Mouse (Mus musculus) liver, embryonic 14.5 days (tissue): ENCODE measurements around the gene 6430550D23Rik. TPM values are rescaled to one million over a fixed set of nuclear protein-coding genes. Genes with fewer than 3 reads are reported as not detected.

ENCODE experiments used
- ATAC-seq: fragments of 200-750 bp; cut with Nextera tagmentation; 2 replicates; pipeline ENCODE4 v1.8.0; 2017; ENCODE audit warnings: moderate number of reproducible peaks, mild to moderate bottlenecking, moderate library complexity; ENCODE audit not compliant: insufficient read depth
- DNase-seq, 3 experiments: peaks; one replicate each; pipeline ENCODE4 v3.0.0-alpha.2; 2012 to 2013; ENCODE audit warnings: low read depth in 3 of 3, low spot score in 3 of 3
- H3K27ac ChIP-seq: fragments of 300-500 bp; sonication (generic); 2 replicates; pipeline ENCODE4 v1.5.1; 2014; ENCODE audit warnings: moderate library complexity, mild to moderate bottlenecking, control low read depth, inconsistent platforms
- H3K27me3 ChIP-seq: fragments of 300-500 bp; sonication (generic); 2 replicates; pipeline ENCODE4 v1.6.1; 2014; ENCODE audit warnings: mild to moderate bottlenecking, low read length, moderate library complexity; ENCODE audit not compliant: control insufficient read depth, insufficient read depth
- H3K36me3 ChIP-seq: fragments of 300-500 bp; sonication (generic); replicated peaks from 2 replicates; pipeline ENCODE4 v1.6.1; 2014; ENCODE audit warnings: low read depth; ENCODE audit not compliant: control insufficient read depth, insufficient read depth
- H3K4me1 ChIP-seq, 2 experiments: fragments of 200-500 bp in 1 of 2; fragments of 300-500 bp in 1 of 2; sonication (generic) in 1 of 2; replicated peaks; 2 replicates each; pipeline ENCODE4 v1.6.1; 2012 to 2014; ENCODE audit warnings: antibody characterized with exemption in 1 of 2, inconsistent platforms in 1 of 2, low read length in 1 of 2; ENCODE audit not compliant: control insufficient read depth in 2 of 2, insufficient read depth in 2 of 2
- H3K4me2 ChIP-seq: fragments of 300-500 bp; sonication (generic); 2 replicates; pipeline ENCODE4 v1.6.1; 2014; ENCODE audit warnings: low read depth, mild to moderate bottlenecking, control low read depth, moderate library complexity
- H3K4me3 ChIP-seq, 2 experiments: fragments of 200-500 bp in 1 of 2; fragments of 300-500 bp in 1 of 2; sonication (generic) in 1 of 2; 2 replicates each; pipeline ENCODE4 v1.5.1; 2012 to 2014; ENCODE audit warnings: low read depth in 2 of 2, low read length in 2 of 2, mild to moderate bottlenecking in 2 of 2, control low read depth in 1 of 2, inconsistent platforms in 1 of 2, moderate library complexity in 1 of 2; ENCODE audit not compliant: insufficient read depth in 1 of 2
- H3K9ac ChIP-seq: fragments of 300-500 bp; sonication (generic); replicated peaks from 2 replicates; pipeline ENCODE4 v1.6.1; 2014; ENCODE audit warnings: mild to moderate bottlenecking, control low read depth, moderate library complexity
- H3K9me3 ChIP-seq: fragments of 300-500 bp; sonication (generic); 2 replicates; pipeline ENCODE4 v1.6.1; 2016; ENCODE audit warnings: low read length, mixed read lengths; ENCODE audit not compliant: control insufficient read depth
- CTCF ChIP-seq: IDR thresholded peaks from 2 replicates; pipeline ENCODE4 v1.5.1; 2016; ENCODE audit warnings: antibody characterized with exemption, low read depth, control low read depth
- EP300 ChIP-seq: IDR thresholded peaks from 2 replicates; pipeline ENCODE4 v1.6.1; 2016; ENCODE audit warnings: antibody characterized with exemption, low read depth
- whole genome bisulfite sequencing: fragments of 180-500 bp; shearing (Covaris S2); extraction: QIAGEN DNeasy Blood & Tissue Kit; methylation state at CpG from one replicate; pipeline ENCODE4 v1.1.7; 2014; ENCODE audit not compliant: insufficient replicate concordance; 5-methylcytosine and 5-hydroxymethylcytosine counted together
- polyA plus RNA-seq, 2 experiments: library from polyadenylated mRNA; depleted of rRNA in 1 of 2; stranded (reverse) in 1 of 2; unstranded in 1 of 2; fragments of >200 nt; fragmentation: Nextera tagmentation in 1 of 2; extraction: Ambion mirVana in 1 of 2; gene quantifications; 2 replicates each; pipeline versions ENCODE4 v1.2.1 to v1.2.3; 2012 to 2014

Gene 6430550D23Rik
- polyA plus RNA-seq, 2 experiments, result 0.41 to 2.1 TPM

- H3K27me3 ChIP-seq, result no peaks in the 10 kb centered on the region
- DNase-seq, result no peak
- H3K27ac ChIP-seq, result no peak overlapping the region
- ATAC-seq, result no peak
- no peak overlapping the region; the same call in 1 of the 2 replicates for H3K4me2 ChIP-seq
- peaks cover 19% of the 10 kb centered on the region for H3K36me3 ChIP-seq
- no peaks in the 10 kb centered on the region for H3K4me1 ChIP-seq
- WGBS, result 27% methylated on average over 5 of the region's 5 CpGs
- H3K9me3 ChIP-seq, result no peaks in the 10 kb centered on the region
- H3K9ac ChIP-seq, result no peak overlapping the region; the same call in 1 of the 2 replicates
- TF ChIP-seq EP300, result no peak
- no peak for TF ChIP-seq CTCF
- peak overlapping the region in 1 of 2 experiments; percentile 28; a peak in 1 of 4 replicates for H3K4me3 ChIP-seq
Observed at GRCm38 (mm10) chr2:155979328-155979991, 28.3 kb downstream of the 6430550D23Rik start.

- no peak overlapping the region for H3K27ac ChIP-seq
- no peaks in the 10 kb centered on the region for H3K9me3 ChIP-seq
- no peak overlapping the region for H3K4me3 ChIP-seq
- no peaks in the 10 kb centered on the region for H3K27me3 ChIP-seq
- TF ChIP-seq EP300, result no peak
- TF ChIP-seq CTCF, result peak; percentile 25
- DNase-seq (no peak), ATAC-seq (no peak)
- no peak overlapping the region for H3K4me2 ChIP-seq
- WGBS, result 76% methylated on average over 14 of the region's 14 CpGs
- peaks cover 32% of the 10 kb centered on the region for H3K36me3 ChIP-seq
- H3K9ac ChIP-seq, result no peak overlapping the region
- H3K4me1 ChIP-seq, result peaks cover 0 to 7% of the 10 kb centered on the region in 2 experiments; a peak in 3 of 4 replicates
Observed at GRCm38 (mm10) chr2:155974087-155974731, 33.6 kb downstream of the 6430550D23Rik start.

DNA sequence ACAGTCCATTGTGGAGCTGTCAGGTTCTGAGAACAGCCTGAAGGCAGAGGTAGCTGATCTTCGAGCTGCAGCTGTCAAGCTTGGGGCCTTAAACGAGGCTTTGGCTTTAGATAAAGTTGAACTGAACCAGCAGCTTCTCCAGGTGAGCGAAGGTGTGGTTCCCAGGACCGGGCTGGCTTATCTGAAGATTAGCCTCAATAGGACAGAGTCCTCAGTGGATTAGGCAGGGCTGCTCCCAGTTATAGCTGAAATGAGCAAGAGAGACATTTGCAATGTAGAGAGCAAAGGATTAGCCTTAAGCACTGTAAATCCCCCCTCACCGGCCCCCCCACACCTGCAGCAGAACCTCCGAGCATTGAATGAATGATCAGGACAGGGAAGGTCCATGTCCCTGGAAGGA lies 34.4 kb downstream of the 6430550D23Rik start:
- Histone ChIP-seq H3K36me3 (peaks cover 37% of the 10 kb centered on the region), H3K27me3 (no peaks in the 10 kb centered on the region), H3K27ac (no peak overlapping the region), H3K4me1 (peaks cover 0 to 7% of the 10 kb centered on the region in 2 experiments; a peak in 3 of 4 replicates), H3K9me3 (no peaks in the 10 kb centered on the region), H3K9ac (no peak overlapping the region), H3K4me2 (no peak overlapping the region), H3K4me3 (no peak overlapping the region)
- ATAC-seq (0 out of 2 replicates have a peak, but pooled peaks have one; percentile 23), DNase-seq (no peak)
- TF ChIP-seq CTCF (no peak), EP300 (no peak)
- WGBS, result 53% methylated on average over 6 of the region's 6 CpGs

DNA sequence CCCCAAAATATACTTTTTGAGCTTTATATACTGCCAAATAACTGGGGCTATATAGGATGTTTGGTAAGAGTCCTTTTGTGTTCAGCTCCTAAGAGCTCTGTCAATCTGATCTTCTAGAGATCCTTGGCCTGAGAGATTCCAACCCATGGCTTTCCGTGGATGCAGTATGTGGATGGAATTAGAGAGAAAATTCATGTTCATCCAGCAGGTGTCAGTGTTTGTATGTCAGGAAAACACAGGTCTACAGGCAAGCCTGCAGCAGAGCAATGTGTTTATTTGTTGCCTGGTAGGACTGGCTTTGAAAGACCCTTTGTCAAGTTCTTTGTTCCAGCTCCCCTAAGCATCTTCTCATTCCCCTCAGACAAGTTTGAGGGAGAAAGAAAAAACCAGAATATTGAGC lies 44.8 kb downstream of the 6430550D23Rik start:
- Histone ChIP-seq H3K9me3 (no peaks in the 10 kb centered on the region), H3K4me3 (no peak overlapping the region), H3K4me2 (no peak overlapping the region), H3K27me3 (no peaks in the 10 kb centered on the region), H3K9ac (no peak overlapping the region), H3K4me1 (no peaks in the 10 kb centered on the region), H3K27ac (no peak overlapping the region), H3K36me3 (peaks cover 7% of the 10 kb centered on the region)
- ATAC-seq (no peak), DNase-seq (peak in 1 of 3 experiments; percentile 32)
- TF ChIP-seq EP300, result no peak
- TF ChIP-seq CTCF, result peak; percentile 63; the same call in 1 of the 2 replicates
- WGBS, result 71% methylated on average over 1 of the region's 1 CpGs

DNA sequence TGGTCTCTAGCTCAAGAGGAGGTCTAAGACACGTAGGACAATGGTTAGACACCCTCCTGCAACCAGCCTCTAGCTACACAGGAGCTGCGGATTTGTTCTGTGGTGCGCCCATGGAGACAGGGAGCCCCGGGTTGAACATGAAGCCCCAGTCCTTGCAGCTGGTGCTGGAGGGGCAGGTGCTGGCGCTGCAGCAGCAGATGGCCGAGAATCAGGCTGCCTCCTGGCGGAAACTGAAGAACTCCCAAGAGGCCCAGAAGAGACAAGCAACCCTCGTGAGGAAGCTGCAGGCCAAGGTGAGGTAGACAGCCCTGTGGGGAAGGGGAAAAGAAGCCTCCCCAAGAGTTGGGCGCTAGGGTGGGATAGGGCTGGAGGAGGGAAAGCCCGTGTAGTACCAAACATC lies 45.9 kb downstream of the 6430550D23Rik start:
- H3K27ac ChIP-seq, result no peak overlapping the region
- 78% methylated on average over 10 of the region's 10 CpGs for WGBS
- no peak overlapping the region for H3K4me2 ChIP-seq
- no peaks in the 10 kb centered on the region for H3K9me3 ChIP-seq
- no peaks in the 10 kb centered on the region for H3K27me3 ChIP-seq
- ATAC-seq (no peak), DNase-seq (no peak)
- peaks cover 0 to 4% of the 10 kb centered on the region in 2 experiments; a peak in 1 of 4 replicates for H3K4me1 ChIP-seq
- H3K4me3 ChIP-seq, result no peak overlapping the region
- TF ChIP-seq CTCF (no peak), EP300 (no peak)
- no peak overlapping the region for H3K9ac ChIP-seq
- H3K36me3 ChIP-seq, result no peaks in the 10 kb centered on the region; the same call in none of the 2 replicates
